Mouse (Mus musculus): Measurements from ENCODE around the gene Nek9. TPM values are rescaled to one million over a fixed set of nuclear protein-coding genes. Genes with fewer than 3 reads are reported as not detected.

Gene Nek9
- polyA plus RNA-seq, 1 experiment from 2014 or later: 14.0 TPM

DNA sequence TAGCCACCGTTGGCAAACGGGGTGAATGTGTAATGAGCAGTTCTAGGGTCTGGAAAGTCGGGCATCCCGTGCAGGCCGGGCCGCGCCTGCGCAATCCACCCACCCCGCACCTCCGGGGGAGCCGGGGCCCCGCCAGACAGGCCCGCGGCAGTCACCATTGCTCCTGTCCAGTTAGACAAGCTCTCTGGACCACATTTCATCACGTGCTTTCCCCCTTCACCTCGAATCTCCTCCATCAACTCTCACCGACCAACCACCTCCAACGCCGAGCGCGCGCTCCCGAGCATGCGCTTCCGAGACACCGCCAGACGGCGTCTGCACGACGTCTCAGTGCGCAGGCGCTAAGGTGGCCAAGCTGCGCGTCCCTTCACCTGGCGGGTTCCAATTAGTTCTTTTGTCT is 68.8 kb downstream of the Nek9 start, which contains the start of gene Mlh3:
TSS of gene Mlh3 (minus strand) at position 281 of the 400 bp plus-strand sequence.
- peaks cover 4% of the 10 kb centered on the region; the same call in 1 of the 2 replicates for H3K36me3 ChIP-seq (ENCODE audit: control insufficient read depth, insufficient read depth, low read length)
- peak within 1 kb of the TSS; percentile 52 for H3K4me3 ChIP-seq (ENCODE audit: low read depth, low read length)
- H3K27me3 ChIP-seq (ENCODE audit: control insufficient read depth, insufficient read depth, low read length): no peaks in the 10 kb centered on the region
- under 1% methylated on average over 35 of the region's 35 CpGs for WGBS
- peak within 1 kb of the TSS; percentile 63 for H3K4me2 ChIP-seq (ENCODE audit: low read depth, low read length, severe bottlenecking)
- H3K9me3 ChIP-seq (ENCODE audit: control insufficient read depth, low read length): no peaks in the 10 kb centered on the region
- H3K27ac ChIP-seq (ENCODE audit: low read depth, low read length): peak within 1 kb of the TSS; percentile 84
- no peaks in the 10 kb centered on the region; the same call in 1 of the 2 replicates for H3K4me1 ChIP-seq (replicated peaks; ENCODE audit: control insufficient read depth, insufficient read depth, low read length)
- DNase-seq (ENCODE audit: low spot score): peak; percentile 91
- ATAC-seq (replicated peaks; ENCODE audit: low FRiP score): peak; percentile 96
- peak within 1 kb of the TSS; percentile 78 for H3K9ac ChIP-seq (ENCODE audit: low read length)

GRCm38 (mm10) chr12:85269821-85270220 is 69.3 kb downstream of the Nek9 start:
- Histone ChIP-seq H3K27me3 (ENCODE audit: control insufficient read depth, insufficient read depth, low read length) (no peaks in the 10 kb centered on the region), H3K9ac (ENCODE audit: low read length) (peak overlapping the region; percentile 78), H3K4me1 (replicated peaks; ENCODE audit: control insufficient read depth, insufficient read depth, low read length) (no peaks in the 10 kb centered on the region; the same call in 1 of the 2 replicates), H3K4me2 (ENCODE audit: low read depth, low read length, severe bottlenecking) (peak overlapping the region; percentile 63), H3K4me3 (ENCODE audit: low read depth, low read length) (peak overlapping the region; percentile 52), H3K9me3 (ENCODE audit: control insufficient read depth, low read length) (no peaks in the 10 kb centered on the region), H3K36me3 (ENCODE audit: control insufficient read depth, insufficient read depth, low read length) (peaks cover 2% of the 10 kb centered on the region; the same call in 1 of the 2 replicates), H3K27ac (ENCODE audit: low read depth, low read length) (peak overlapping the region; percentile 84)
- ATAC-seq (replicated peaks; ENCODE audit: low FRiP score) (0 out of 2 replicates have a peak, but pooled peaks have one; percentile 7), DNase-seq (ENCODE audit: low spot score) (no peak)
- WGBS: 54% methylated on average over 3 of the region's 3 CpGs

GRCm38 (mm10) chr12:85266248-85266647 is 72.9 kb downstream of the Nek9 start:
- 92% methylated on average over 3 of the region's 3 CpGs for WGBS

GRCm38 (mm10) chr12:85264940-85265339 is 74.2 kb downstream of the Nek9 start:
- DNase-seq (ENCODE audit: low spot score) (no peak), ATAC-seq (replicated peaks; ENCODE audit: low FRiP score) (no peak)
- H3K4me2 ChIP-seq (ENCODE audit: low read depth, low read length, severe bottlenecking): no peak overlapping the region
- H3K36me3 ChIP-seq (ENCODE audit: control insufficient read depth, insufficient read depth, low read length): no peaks in the 10 kb centered on the region
- H3K9me3 ChIP-seq (ENCODE audit: control insufficient read depth, low read length): no peaks in the 10 kb centered on the region
- 73% methylated on average over 7 of the region's 7 CpGs for WGBS
- H3K4me3 ChIP-seq (ENCODE audit: low read depth, low read length): no peak overlapping the region
- H3K4me1 ChIP-seq (replicated peaks; ENCODE audit: control insufficient read depth, insufficient read depth, low read length): no peaks in the 10 kb centered on the region; the same call in 1 of the 2 replicates
- H3K27ac ChIP-seq (ENCODE audit: low read depth, low read length): no peak overlapping the region
- no peaks in the 10 kb centered on the region for H3K27me3 ChIP-seq (ENCODE audit: control insufficient read depth, insufficient read depth, low read length)
- H3K9ac ChIP-seq (ENCODE audit: low read length): no peak overlapping the region

More at GRCm38 (mm10) chr12:85266248-85266647, 72.9 kb downstream of the Nek9 start:
- Histone ChIP-seq H3K27me3 (ENCODE audit: control insufficient read depth, insufficient read depth, low read length) (no peaks in the 10 kb centered on the region), H3K4me2 (ENCODE audit: low read depth, low read length, severe bottlenecking) (no peak overlapping the region), H3K36me3 (ENCODE audit: control insufficient read depth, insufficient read depth, low read length) (no peaks in the 10 kb centered on the region), H3K9me3 (ENCODE audit: control insufficient read depth, low read length) (no peaks in the 10 kb centered on the region), H3K4me3 (ENCODE audit: low read depth, low read length) (no peak overlapping the region), H3K9ac (ENCODE audit: low read length) (no peak overlapping the region), H3K4me1 (replicated peaks; ENCODE audit: control insufficient read depth, insufficient read depth, low read length) (no peaks in the 10 kb centered on the region; the same call in 1 of the 2 replicates), H3K27ac (ENCODE audit: low read depth, low read length) (no peak overlapping the region)
- no peak for ATAC-seq (replicated peaks; ENCODE audit: low FRiP score)
- no peak for DNase-seq (ENCODE audit: low spot score)

GRCm38 (mm10) chr12:85264531-85264930 is 74.6 kb downstream of the Nek9 start:
- Histone ChIP-seq H3K27me3 (ENCODE audit: control insufficient read depth, insufficient read depth, low read length) (no peaks in the 10 kb centered on the region), H3K27ac (ENCODE audit: low read depth, low read length) (no peak overlapping the region), H3K9ac (ENCODE audit: low read length) (no peak overlapping the region), H3K4me3 (ENCODE audit: low read depth, low read length) (no peak overlapping the region), H3K9me3 (ENCODE audit: control insufficient read depth, low read length) (no peaks in the 10 kb centered on the region), H3K36me3 (ENCODE audit: control insufficient read depth, insufficient read depth, low read length) (no peaks in the 10 kb centered on the region), H3K4me2 (ENCODE audit: low read depth, low read length, severe bottlenecking) (no peak overlapping the region), H3K4me1 (replicated peaks; ENCODE audit: control insufficient read depth, insufficient read depth, low read length) (no peaks in the 10 kb centered on the region)
- WGBS: 93% methylated on average over 8 of the region's 8 CpGs
- ATAC-seq (replicated peaks; ENCODE audit: low FRiP score) (no peak), DNase-seq (ENCODE audit: low spot score) (no peak)

DNA sequence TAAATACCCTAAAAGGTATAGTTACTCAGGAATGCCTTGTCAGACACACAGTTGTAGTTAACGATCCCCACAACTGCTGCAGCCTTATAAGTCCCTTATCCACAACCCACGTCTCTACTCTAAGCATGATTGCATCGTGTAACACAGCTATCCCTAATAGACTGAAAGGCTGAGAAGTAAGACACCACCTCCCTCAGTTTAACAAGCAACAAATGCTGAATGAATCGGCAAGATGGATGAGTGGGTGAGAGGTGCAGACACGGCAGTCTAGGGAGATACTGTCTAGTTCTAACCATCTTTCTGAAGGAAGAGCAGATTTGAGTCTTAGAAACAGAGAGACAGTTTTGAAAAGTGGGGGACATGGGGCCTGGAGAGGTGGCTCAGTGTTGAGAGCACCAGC is 76.0 kb downstream of the Nek9 start:
- ATAC-seq (replicated peaks; ENCODE audit: low FRiP score) (no peak), DNase-seq (ENCODE audit: low spot score) (no peak)
- Histone ChIP-seq H3K9ac (ENCODE audit: low read length) (no peak overlapping the region), H3K36me3 (ENCODE audit: control insufficient read depth, insufficient read depth, low read length) (no peaks in the 10 kb centered on the region), H3K4me1 (replicated peaks; ENCODE audit: control insufficient read depth, insufficient read depth, low read length) (no peaks in the 10 kb centered on the region), H3K4me3 (ENCODE audit: low read depth, low read length) (no peak overlapping the region), H3K27me3 (ENCODE audit: control insufficient read depth, insufficient read depth, low read length) (no peaks in the 10 kb centered on the region), H3K9me3 (ENCODE audit: control insufficient read depth, low read length) (no peaks in the 10 kb centered on the region), H3K27ac (ENCODE audit: low read depth, low read length) (no peak overlapping the region), H3K4me2 (ENCODE audit: low read depth, low read length, severe bottlenecking) (no peak overlapping the region)
- 84% methylated on average over 5 of the region's 5 CpGs for WGBS

DNA sequence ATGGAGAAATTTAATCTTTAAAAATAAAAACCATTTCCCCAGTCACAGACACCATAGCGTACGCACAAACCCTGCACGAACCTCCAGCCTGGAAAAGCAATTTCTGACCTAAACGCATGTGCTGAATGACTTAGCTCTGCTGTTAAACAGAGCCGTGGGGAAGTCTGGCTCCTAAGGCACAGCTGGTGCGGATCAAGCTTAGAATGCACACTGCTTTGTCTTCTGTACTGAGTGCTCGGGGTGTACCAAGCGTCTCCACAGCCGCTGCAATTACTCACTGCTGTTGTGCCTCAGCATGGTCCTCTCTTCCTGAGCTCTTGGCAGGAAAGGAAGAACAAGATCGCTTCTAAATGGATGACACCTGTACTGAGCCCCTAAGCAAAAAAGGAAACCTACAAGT is 76.7 kb downstream of the Nek9 start:
- Histone ChIP-seq H3K4me2 (ENCODE audit: low read depth, low read length, severe bottlenecking) (no peak overlapping the region), H3K27me3 (ENCODE audit: control insufficient read depth, insufficient read depth, low read length) (no peaks in the 10 kb centered on the region), H3K9ac (ENCODE audit: low read length) (no peak overlapping the region), H3K36me3 (ENCODE audit: control insufficient read depth, insufficient read depth, low read length) (no peaks in the 10 kb centered on the region), H3K27ac (ENCODE audit: low read depth, low read length) (no peak overlapping the region), H3K4me3 (ENCODE audit: low read depth, low read length) (no peak overlapping the region), H3K4me1 (replicated peaks; ENCODE audit: control insufficient read depth, insufficient read depth, low read length) (no peaks in the 10 kb centered on the region), H3K9me3 (ENCODE audit: control insufficient read depth, low read length) (no peaks in the 10 kb centered on the region)
- ATAC-seq (replicated peaks; ENCODE audit: low FRiP score): no peak
- WGBS: 61% methylated on average over 10 of the region's 10 CpGs
- DNase-seq (ENCODE audit: low spot score): peak; percentile 56

- Histone ChIP-seq H3K9me3 (ENCODE audit: control insufficient read depth, low read length) (no peaks in the 10 kb centered on the region), H3K27ac (ENCODE audit: low read depth, low read length) (no peak overlapping the region), H3K9ac (ENCODE audit: low read length) (no peak overlapping the region), H3K4me2 (ENCODE audit: low read depth, low read length, severe bottlenecking) (no peak overlapping the region), H3K27me3 (ENCODE audit: control insufficient read depth, insufficient read depth, low read length) (no peaks in the 10 kb centered on the region), H3K4me3 (ENCODE audit: low read depth, low read length) (no peak overlapping the region), H3K36me3 (ENCODE audit: control insufficient read depth, insufficient read depth, low read length) (no peaks in the 10 kb centered on the region), H3K4me1 (replicated peaks; ENCODE audit: control insufficient read depth, insufficient read depth, low read length) (no peaks in the 10 kb centered on the region)
- 90% methylated on average over 7 of the region's 7 CpGs for WGBS
- ATAC-seq (replicated peaks; ENCODE audit: low FRiP score) (no peak), DNase-seq (ENCODE audit: low spot score) (no peak)
These were observed 82.0 kb downstream of the Nek9 start for GRCm38 (mm10) chr12:85257008-85257639.
